Mouse (Mus musculus): ENCODE measurements at regions not wholly inside any gene's neighbourhood (a gene's known extent, or its start where the extent isn't known, plus 50 kb on each side); places are given as distances from the start of the nearest gene placed in this dataset.

GRCm38 (mm10) chr9:32934436-32934835 lies 298.4 kb downstream of the Ets1 start:
- WGBS, result 63% methylated on average over 1 of the region's 1 CpGs

GRCm38 (mm10) chr9:32936462-32936861 lies 300.4 kb downstream of the Ets1 start:
- TF ChIP-seq CTCF (IDR thresholded peaks at IDR 0.05; ENCODE audit: extremely low read depth, insufficient read length, insufficient replicate concordance, low read depth, low read length), result no peak
- no peak for TF ChIP-seq POLR2A (IDR thresholded peaks at IDR 0.05; ENCODE audit: low read depth, low read length)
- H3K4me1 ChIP-seq (ENCODE audit: control insufficient read depth, insufficient read depth, insufficient read length, low read length), result peaks cover 7% of the 10 kb centered on the region; the same call in 1 of the 2 replicates
- H3K36me3 ChIP-seq (ENCODE audit: control insufficient read depth, insufficient read depth, low read length), result no peaks in the 10 kb centered on the region
- no peak overlapping the region for H3K27ac ChIP-seq (ENCODE audit: insufficient read depth, low read depth, low read length)
- no peaks in the 10 kb centered on the region for H3K27me3 ChIP-seq (ENCODE audit: control insufficient read depth, insufficient read depth, low read length)
- WGBS, result 72% methylated on average over 9 of the region's 9 CpGs
- H3K4me3 ChIP-seq (ENCODE audit: low read depth, low read length), result no peak overlapping the region

More at GRCm38 (mm10) chr9:32934436-32934835, 298.4 kb downstream of the Ets1 start:
- Histone ChIP-seq H3K27me3 (ENCODE audit: control insufficient read depth, insufficient read depth, low read length) (no peaks in the 10 kb centered on the region), H3K36me3 (ENCODE audit: control insufficient read depth, insufficient read depth, low read length) (no peaks in the 10 kb centered on the region), H3K4me1 (ENCODE audit: control insufficient read depth, insufficient read depth, insufficient read length, low read length) (peaks cover 4% of the 10 kb centered on the region; the same call in 1 of the 2 replicates), H3K27ac (ENCODE audit: insufficient read depth, low read depth, low read length) (no peak overlapping the region), H3K4me3 (ENCODE audit: low read depth, low read length) (no peak overlapping the region)
- no peak for TF ChIP-seq CTCF (IDR thresholded peaks at IDR 0.05; ENCODE audit: extremely low read depth, insufficient read length, insufficient replicate concordance, low read depth, low read length)
- TF ChIP-seq POLR2A (IDR thresholded peaks at IDR 0.05; ENCODE audit: low read depth, low read length), result no peak

- H3K4me1 ChIP-seq (ENCODE audit: control insufficient read depth, insufficient read depth, insufficient read length, low read length), result peaks cover 7% of the 10 kb centered on the region; the same call in 1 of the 2 replicates
- H3K4me3 ChIP-seq (ENCODE audit: low read depth, low read length), result no peak overlapping the region
- no peak for TF ChIP-seq POLR2A (IDR thresholded peaks at IDR 0.05; ENCODE audit: low read depth, low read length)
- H3K36me3 ChIP-seq (ENCODE audit: control insufficient read depth, insufficient read depth, low read length), result no peaks in the 10 kb centered on the region
- no peak overlapping the region for H3K27ac ChIP-seq (ENCODE audit: insufficient read depth, low read depth, low read length)
- H3K27me3 ChIP-seq (ENCODE audit: control insufficient read depth, insufficient read depth, low read length), result no peaks in the 10 kb centered on the region
- 80% methylated on average over 7 of the region's 7 CpGs for WGBS
These were observed 301.4 kb downstream of the Ets1 start for GRCm38 (mm10) chr9:32937391-32937790.

GRCm38 (mm10) chr9:32938857-32939256 lies 302.8 kb downstream of the Ets1 start:
- H3K27me3 ChIP-seq (ENCODE audit: control insufficient read depth, insufficient read depth, low read length), result no peaks in the 10 kb centered on the region
- TF ChIP-seq POLR2A (IDR thresholded peaks at IDR 0.05; ENCODE audit: low read depth, low read length) (no peak), CTCF (IDR thresholded peaks at IDR 0.05; ENCODE audit: extremely low read depth, insufficient read length, insufficient replicate concordance, low read depth, low read length) (no peak)
- no peaks in the 10 kb centered on the region for H3K36me3 ChIP-seq (ENCODE audit: control insufficient read depth, insufficient read depth, low read length)
- H3K4me3 ChIP-seq (ENCODE audit: low read depth, low read length), result no peak overlapping the region
- no peak overlapping the region for H3K27ac ChIP-seq (ENCODE audit: insufficient read depth, low read depth, low read length)
- WGBS, result 39% methylated on average over 6 of the region's 6 CpGs
- H3K4me1 ChIP-seq (ENCODE audit: control insufficient read depth, insufficient read depth, insufficient read length, low read length), result peaks cover 3% of the 10 kb centered on the region; the same call in 1 of the 2 replicates

GRCm38 (mm10) chr9:32939626-32940025 lies 303.6 kb downstream of the Ets1 start:
- H3K36me3 ChIP-seq (ENCODE audit: control insufficient read depth, insufficient read depth, low read length), result no peaks in the 10 kb centered on the region
- H3K27me3 ChIP-seq (ENCODE audit: control insufficient read depth, insufficient read depth, low read length), result no peaks in the 10 kb centered on the region
- peaks cover 3% of the 10 kb centered on the region; the same call in 1 of the 2 replicates for H3K4me1 ChIP-seq (ENCODE audit: control insufficient read depth, insufficient read depth, insufficient read length, low read length)
- TF ChIP-seq POLR2A (IDR thresholded peaks at IDR 0.05; ENCODE audit: low read depth, low read length) (no peak), CTCF (IDR thresholded peaks at IDR 0.05; ENCODE audit: extremely low read depth, insufficient read length, insufficient replicate concordance, low read depth, low read length) (no peak)
- H3K27ac ChIP-seq (ENCODE audit: insufficient read depth, low read depth, low read length), result no peak overlapping the region
- 92% methylated on average over 3 of the region's 3 CpGs for WGBS
- H3K4me3 ChIP-seq (ENCODE audit: low read depth, low read length), result no peak overlapping the region

GRCm38 (mm10) chr9:32940111-32940813 lies 304.2 kb downstream of the Ets1 start:
- no peaks in the 10 kb centered on the region for H3K27me3 ChIP-seq (ENCODE audit: control insufficient read depth, insufficient read depth, low read length)
- H3K4me3 ChIP-seq (ENCODE audit: low read depth, low read length), result peak overlapping the region; percentile 56
- WGBS, result 20% methylated on average over 19 of the region's 19 CpGs

GRCm38 (mm10) chr9:32940919-32941767 lies 305.1 kb downstream of the Ets1 start:
- H3K27ac ChIP-seq (ENCODE audit: insufficient read depth, low read depth, low read length), result peak overlapping the region; percentile 17; the same call in 1 of the 2 replicates
- H3K4me1 ChIP-seq (ENCODE audit: control insufficient read depth, insufficient read depth, insufficient read length, low read length), result peaks cover 3% of the 10 kb centered on the region; the same call in 1 of the 2 replicates
- TF ChIP-seq CTCF (IDR thresholded peaks at IDR 0.05; ENCODE audit: extremely low read depth, insufficient read length, insufficient replicate concordance, low read depth, low read length), result no peak
- TF ChIP-seq POLR2A (IDR thresholded peaks at IDR 0.05; ENCODE audit: low read depth, low read length), result no peak
- WGBS, result 25% methylated on average over 12 of the region's 12 CpGs
- H3K27me3 ChIP-seq (ENCODE audit: control insufficient read depth, insufficient read depth, low read length), result no peaks in the 10 kb centered on the region
- no peak overlapping the region for H3K4me3 ChIP-seq (ENCODE audit: low read depth, low read length)
- H3K36me3 ChIP-seq (ENCODE audit: control insufficient read depth, insufficient read depth, low read length), result no peaks in the 10 kb centered on the region

More at GRCm38 (mm10) chr9:32940111-32940813, 304.2 kb downstream of the Ets1 start:
- H3K27ac ChIP-seq (ENCODE audit: insufficient read depth, low read depth, low read length), result peak overlapping the region; percentile 54
- no peaks in the 10 kb centered on the region for H3K36me3 ChIP-seq (ENCODE audit: control insufficient read depth, insufficient read depth, low read length)
- TF ChIP-seq POLR2A (IDR thresholded peaks at IDR 0.05; ENCODE audit: low read depth, low read length) (no peak), CTCF (IDR thresholded peaks at IDR 0.05; ENCODE audit: extremely low read depth, insufficient read length, insufficient replicate concordance, low read depth, low read length) (peak; percentile 69; the same call in 1 of the 2 replicates)
- H3K4me1 ChIP-seq (ENCODE audit: control insufficient read depth, insufficient read depth, insufficient read length, low read length), result peaks cover 3% of the 10 kb centered on the region; the same call in 1 of the 2 replicates
